Mouse (Mus musculus): ENCODE measurements around the gene Fli1.

Fli1 gene

DNA sequence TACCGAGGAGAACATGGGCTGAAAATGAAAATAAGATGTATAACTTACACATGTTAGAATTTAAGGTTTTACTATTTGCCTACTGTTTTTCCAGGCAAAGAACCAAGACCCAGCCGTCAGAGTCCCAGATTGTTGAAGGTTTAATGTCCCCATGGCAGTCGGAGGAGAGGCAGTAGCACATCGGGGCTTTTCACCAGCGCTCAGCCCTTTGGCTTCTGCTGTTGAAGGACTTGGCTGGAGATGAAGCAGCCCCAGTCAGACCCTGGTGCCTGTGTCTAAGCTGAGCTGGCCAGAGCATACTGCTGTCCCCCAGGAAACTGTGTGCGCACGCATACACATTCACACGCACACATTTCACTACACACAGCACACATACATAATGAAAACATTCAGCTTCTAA lies 75.2 kb downstream of the Fli1 start:
- no peak for DNase-seq (ENCODE audit: low spot score)

DNA sequence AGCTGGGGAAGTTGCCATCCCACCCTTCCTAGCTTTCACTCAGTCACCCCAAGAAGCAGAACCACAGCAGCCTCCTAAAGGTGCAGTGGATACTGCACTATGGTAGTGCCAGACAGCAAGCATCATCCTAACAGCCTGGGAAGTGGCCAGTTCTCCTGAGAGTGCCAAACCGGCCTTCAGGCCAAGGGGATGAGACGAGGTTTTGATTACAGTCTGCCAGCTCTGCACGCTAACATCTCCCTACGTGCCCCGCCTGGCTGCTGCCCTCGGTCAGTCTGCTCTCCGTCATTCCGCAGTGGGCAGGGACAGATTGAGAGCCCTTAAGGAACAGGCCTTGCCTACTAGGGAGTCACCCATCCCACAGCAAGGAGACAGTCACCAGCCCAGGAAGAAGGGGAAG lies 75.8 kb downstream of the Fli1 start:
- peak; percentile 32 for DNase-seq (ENCODE audit: low spot score)

DNA sequence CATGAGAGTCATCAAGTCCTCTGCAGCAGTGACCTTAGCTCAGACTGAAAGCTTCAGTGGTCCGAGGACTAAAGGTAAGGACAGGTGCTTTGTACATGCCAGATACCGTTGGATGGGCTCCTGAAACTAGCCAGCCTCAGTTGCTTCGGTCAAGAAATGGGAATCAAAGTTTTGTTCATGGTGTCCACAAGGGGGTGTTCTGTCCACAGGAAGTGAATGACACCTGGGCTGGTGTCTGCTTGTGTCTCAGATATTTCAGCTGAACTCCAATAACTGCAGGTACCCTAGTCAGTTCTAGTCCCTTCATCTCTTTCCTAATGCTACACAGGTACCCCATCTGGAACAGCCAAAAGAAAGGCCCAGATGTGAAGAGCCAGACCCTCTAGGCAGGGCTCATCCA lies 86.0 kb downstream of the Fli1 start:
- no peak for DNase-seq (ENCODE audit: low spot score)

DNA sequence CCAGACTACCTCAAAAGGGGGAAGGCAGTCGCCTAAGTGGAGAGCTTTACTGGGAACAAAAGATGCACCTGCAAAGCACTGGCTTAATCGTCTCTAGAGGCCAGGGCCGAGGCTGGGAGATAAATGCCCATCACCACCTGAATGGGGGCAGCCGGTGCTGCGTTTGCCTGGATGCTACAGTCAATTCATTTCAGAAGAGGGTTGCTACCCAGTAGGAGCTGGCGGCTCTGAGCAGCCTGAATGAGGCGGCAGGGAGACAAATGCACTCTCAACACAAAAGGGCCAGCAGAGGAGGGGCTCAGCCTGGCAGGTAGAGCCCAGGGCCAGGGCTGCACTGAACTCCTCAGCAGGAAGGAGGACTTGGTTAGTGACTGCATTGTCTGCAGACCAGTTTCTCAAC lies 92.5 kb downstream of the Fli1 start:
- no peak for DNase-seq (ENCODE audit: low spot score)

DNA sequence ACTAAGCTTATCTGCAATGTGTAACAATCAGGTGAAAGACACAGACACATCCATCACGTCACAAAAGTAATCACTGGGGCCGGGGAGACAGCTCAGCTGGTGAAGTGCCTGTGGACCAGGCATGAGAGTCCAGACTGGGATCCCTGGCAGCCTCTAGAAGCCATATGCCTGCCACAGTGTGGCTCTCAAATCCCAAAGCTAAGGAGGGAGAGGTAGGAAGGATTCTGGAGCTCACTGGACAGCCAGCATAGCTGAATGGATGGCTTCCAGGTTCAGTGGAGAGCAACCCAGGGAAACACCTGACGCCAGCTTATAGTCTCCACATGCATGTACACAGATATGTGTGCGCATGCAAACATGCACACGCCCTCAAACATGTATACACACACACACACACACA lies 93.9 kb downstream of the Fli1 start:
- DNase-seq (ENCODE audit: low spot score): no peak

DNA sequence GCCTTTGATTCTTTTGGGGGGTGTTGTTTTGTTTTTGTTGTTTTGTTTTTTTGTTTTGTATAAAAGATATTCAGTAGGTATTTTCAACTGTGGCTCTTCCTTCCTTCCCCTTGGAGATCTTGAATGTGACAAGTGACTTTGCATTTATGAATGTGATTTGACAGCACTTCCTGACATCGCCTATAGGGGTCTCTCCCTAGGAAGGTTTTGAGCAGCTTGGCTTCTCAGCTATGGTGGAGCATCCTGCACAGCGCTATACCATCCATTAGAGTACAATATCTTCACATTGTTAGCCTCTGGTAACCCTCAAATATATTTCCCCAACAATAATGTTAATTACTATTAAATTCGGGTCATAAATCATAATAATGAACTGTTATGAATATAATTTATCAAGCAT lies 96.9 kb downstream of the Fli1 start:
- DNase-seq (ENCODE audit: low spot score): no peak

DNA sequence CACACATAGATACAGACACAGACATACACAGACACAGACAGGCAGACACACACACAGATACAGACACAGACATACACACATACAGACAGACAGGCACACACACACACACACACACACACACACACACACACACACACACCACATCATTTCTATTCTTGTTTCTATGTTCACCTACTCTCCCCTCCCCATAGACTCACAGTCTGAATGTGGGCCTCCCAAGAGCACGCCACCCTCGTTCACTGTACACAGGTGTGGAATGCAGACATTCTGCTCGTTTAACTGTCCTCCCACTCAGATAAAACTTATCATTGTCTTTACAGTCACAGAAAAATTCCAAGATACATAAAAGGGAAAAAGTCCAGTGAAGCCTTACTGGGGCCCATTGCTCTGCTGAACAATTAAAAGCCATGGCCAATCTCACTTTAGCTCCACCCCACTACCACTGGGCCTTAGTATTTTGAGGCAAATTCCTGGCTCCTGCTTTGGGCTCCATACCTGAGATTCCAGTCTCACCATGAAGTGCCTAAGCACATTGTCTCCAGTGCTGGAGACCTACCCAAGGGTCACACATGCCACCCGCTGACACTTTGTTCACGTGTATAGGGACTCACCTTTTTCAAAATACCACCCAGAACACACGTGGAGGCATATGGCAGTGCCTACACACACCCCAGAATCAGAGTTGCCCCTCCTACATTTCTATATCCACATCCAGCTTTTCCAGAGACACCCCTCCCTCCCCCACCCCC lies 98.0 kb downstream of the Fli1 start:
- no peak for DNase-seq (ENCODE audit: low spot score)

DNA sequence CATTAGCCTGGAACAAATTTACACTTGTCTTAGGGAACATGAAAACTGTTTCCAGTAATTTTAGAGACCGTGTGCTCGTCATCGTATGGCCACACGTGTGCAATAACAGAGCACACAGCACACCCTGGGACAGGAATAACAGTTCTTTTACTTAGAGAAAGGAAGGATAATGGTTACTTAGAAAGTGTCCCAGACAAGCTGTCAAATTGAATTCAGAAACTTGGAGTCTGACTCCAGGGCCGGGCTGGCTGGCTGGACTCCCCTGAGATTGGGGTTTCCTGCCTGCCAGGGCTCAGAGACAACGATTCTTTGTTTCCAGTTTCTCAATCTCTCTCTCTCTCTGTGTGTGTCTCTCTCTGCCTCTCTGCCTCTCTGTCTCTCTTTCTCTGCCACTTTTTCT lies 98.8 kb downstream of the Fli1 start:
- DNase-seq (ENCODE audit: low spot score): no peak

DNA sequence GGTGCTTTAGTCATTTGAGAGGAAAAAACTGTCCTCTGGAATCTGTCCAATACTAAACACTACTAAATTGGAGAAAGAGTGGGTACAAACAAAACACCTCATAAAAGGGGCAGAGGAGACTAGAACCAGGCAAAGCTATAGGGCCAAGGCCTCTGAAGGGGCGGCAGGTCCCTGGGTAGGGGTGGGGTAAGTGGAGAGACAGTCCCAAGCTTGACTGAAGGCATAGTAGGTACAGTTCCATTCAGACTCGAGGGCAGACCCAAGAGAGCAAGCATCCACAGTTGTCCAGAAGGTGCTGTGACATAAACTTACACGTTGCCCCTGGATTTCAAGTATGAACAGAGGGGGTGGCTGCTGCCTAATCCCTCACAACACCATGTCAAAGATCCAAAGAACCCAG lies 99.5 kb downstream of the Fli1 start:
- no peak for DNase-seq (ENCODE audit: low spot score)

DNA sequence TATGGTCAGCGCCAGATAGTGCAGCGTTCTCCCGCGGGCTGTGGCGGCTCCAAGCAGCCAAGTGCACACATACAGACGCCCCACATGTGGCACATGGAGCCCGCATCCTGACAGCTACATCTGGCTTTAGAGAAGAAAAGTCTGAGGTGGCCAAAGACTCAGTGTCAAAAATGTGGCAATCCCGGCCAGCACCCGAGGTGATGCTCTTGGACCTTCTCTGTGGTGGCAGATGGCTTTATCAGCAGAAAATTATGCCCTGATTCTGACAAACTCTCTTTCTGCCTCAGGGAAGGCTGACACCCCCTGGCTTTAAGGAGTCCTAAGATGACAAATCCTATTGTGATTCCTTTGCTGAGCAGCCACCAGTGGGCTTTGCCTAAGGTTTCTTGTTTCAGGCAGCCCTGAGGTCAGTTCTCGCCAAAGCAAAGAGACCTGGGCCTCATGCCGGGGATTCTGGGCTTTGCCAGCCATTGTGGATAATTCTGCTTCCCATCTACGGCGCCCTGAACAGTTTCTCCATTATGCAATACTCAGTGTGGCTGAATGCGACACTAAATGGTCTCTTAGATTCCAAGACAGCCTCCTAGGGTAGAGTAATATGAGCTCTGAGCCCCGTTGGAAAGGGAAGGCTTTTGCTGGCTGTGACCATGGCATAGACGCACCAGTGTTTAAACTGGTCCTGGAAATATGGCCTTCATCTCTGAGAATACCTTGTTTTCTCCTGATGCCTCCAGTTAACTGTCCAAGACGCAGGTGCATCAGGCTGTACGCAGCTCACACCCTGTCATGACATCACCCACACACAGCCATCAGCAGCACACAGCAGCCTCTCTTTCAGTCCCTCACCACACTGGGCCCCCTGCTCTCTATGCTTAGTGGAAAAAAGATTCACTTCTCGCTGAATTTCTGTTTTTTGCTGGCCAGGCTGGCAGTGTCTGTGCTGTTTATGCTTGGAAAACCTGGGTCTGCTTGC lies 108.1 kb downstream of the Fli1 start:
- DNase-seq (ENCODE audit: low spot score): no peak

DNA sequence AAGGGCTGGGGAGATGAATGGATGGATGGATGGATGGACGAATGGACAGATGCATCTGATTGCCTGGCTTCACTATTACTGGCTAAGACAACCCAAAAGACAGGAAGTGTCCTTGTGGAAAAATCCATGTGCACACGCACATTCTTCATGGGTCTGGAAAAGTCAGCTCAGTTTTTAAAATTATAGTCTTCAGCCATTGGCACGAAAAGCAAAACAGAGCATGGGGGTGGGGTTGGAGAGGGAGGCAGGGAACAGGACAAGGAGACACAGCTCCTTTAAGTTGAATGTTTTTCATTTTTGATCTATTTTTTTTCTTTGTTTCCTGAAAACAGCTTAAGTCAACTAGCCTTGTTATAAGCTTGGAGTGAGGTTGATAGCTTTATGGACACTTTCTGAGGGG lies 111.6 kb downstream of the Fli1 start:
- no peak for DNase-seq (ENCODE audit: low spot score)

DNA sequence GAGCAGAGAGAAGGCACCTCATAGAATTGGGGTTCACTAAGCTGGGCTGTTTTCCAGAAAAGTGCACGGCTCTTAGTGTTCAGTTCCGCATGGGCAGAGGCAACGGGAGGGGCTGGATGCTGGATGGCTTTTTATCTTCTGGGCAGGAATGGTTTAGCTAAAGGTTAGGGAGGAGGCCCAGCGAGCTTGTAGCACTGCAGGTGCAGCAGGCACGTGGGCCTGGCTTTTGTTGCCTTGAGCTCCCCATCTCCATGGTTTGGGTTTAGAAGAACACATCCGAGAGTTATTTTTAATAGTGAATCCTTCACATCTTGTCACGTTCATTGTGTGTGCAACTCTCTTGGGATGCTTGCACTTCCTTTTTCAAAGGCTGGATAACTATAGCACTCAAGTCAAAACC lies 117.3 kb downstream of the Fli1 start:
- DNase-seq (ENCODE audit: low spot score): no peak

DNA sequence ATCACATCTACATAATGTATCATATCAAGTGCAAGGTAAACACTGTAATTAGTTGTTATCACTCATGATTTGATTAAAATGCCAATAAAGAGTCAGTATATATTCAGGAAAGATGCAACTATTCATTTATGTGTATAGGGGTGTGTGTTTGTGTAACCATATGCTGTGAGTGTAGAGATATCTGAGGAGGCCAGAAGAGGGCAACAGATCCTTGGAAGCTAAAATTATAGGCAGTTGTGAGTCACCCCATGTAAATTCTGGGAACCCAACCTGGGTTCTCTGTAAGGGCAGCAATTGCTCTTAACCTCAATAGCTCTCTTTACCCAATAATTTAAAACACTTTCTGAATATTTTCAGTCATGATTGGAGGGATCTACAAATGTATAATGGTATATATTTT lies 122.0 kb downstream of the Fli1 start:
- no peak for DNase-seq (ENCODE audit: low spot score)

DNA sequence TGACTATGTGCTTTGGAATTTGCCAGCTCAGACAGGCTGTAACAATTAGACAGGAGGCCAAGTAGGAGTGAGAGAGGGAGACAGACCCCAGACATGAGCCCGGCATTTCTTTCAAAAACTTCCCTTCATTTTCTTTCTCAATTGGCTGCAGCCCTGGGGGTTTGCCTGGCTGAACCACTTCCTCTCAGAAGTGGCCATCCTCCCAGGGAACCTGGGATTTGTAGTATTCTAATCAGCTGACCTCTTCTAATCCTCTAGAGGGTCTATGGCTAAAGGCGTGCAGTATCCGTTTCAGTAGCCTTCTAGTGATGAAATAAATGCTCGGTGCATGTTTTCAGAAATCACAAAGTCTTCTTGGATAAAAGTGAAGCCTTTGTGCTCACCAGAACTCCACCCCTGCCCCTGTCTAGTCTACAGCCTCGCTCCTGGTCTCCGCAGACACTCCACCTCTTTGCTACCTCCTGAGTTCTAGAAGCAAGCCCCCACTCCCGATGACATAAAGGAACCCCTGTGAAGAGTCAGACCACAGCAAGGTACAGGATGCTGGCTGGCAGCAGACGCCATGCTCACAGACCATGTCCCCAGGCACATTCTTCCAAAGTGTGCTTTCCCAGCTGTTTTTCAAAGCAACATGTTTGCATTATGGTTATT lies 125.1 kb downstream of the Fli1 start:
- no peak for DNase-seq (ENCODE audit: low spot score)

DNA sequence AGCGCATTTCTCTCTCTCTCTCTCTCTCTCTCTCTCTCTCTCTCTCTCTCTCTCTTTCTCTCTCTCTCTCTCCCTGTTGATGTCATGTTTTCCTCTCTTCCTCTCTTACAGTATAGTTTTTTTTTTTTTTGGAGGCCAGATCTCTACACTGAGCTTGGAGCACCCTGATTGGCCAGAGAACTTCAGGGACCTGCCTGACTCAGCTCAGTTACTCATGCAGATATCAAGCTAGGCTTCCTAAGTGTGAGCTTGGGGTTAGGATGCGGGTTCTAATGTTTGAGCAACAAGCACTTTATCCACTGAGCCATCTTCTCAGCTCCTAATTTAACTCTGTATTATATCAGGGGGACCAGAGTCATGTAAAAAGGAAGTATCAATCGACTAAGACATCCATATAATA lies 126.7 kb downstream of the Fli1 start:
- DNase-seq (ENCODE audit: low spot score): no peak

DNA sequence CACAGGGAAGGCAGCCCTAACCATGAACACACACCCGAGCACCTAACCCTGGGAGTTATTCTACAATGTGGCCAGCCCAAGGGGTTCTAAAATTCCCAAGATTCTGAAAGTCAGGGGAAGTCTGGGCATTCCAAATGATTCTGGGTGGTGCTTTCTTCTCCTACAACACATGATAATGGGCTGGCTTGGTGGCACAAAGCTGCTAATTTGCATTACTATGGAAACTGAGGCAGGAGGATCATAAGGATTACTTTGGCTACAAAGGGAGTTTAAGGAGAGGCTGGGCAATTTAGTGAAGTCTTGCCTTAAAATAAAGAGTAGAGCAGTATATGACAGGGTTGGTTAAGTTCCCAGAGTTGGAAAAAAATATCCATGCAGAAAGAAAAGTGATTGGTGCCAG lies 127.7 kb downstream of the Fli1 start:
- DNase-seq (ENCODE audit: low spot score): no peak

DNA sequence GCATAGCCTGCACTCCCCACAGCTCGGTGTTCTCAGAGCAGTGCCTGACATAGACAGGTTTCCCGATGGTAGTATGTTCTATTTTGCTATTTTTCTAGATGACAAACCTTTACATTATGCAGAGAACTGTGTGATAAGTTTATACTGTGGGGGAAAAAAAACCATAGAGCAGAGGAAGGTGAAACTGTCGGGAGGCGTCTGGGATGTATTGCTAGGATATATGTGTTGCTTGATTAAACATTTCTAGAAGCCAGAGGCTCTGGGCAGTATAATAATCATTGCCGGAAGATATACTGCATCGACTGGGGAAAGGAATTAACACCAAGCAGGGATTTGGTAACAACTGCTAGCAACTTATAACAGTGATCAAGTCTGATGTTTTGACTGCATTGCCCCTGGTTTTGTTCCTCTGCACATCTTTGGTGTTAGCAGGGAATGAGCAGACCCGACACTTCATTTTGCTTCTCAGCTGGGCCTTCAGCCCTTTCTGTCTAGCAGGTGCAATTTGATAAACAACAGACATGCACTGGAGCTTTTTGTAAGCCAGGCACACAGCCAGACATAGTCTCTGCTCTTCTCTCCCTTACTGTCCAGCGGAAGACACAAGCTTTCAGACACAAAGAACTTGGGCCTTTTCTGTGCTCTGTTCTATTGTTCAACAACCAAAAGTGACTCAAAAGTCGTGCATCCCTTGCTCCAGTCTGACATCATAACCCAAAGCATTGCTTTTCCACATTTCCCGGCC lies 129.7 kb downstream of the Fli1 start:
- no peak for DNase-seq (ENCODE audit: low spot score)

DNA sequence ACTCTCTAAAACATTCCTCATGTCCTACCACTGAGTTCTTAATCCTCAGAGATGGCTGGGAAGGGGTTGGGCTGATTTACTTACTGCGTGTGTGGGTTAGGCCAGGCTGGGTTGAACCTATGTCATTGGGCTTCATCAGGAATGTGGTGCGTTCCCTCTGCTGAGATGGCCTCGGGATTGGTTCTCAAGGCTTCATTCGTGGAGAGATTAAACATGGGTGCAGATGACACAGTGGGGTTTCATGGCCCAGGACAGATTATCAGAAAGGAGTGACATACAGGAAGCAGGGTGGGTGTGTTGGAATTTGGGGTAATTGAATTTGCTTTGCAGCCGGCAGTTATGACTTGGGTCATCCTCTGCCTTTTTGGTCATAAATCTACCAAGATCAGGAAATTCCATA lies 131.2 kb downstream of the Fli1 start:
- DNase-seq (ENCODE audit: low spot score): no peak

DNA sequence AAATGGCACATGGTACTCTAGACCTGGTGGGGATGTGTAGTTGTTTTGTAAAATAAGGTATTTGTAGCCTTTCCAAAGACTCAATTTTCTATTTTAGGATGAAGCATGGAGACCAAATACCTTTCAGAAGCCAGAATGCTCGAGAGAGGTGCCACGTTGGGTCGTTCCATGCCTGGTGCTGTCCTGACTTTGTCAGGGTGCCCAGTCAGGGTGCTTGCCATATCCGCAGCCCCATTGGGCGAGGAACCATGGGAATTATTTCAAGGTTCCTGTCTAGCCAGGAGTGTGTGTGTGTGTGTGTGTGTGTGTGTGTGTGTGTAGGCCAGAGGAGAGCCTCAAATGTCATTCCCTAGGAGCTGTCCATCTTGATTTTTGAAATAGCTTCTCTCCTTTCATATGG lies 132.0 kb downstream of the Fli1 start:
- no peak for DNase-seq (ENCODE audit: low spot score)

DNA sequence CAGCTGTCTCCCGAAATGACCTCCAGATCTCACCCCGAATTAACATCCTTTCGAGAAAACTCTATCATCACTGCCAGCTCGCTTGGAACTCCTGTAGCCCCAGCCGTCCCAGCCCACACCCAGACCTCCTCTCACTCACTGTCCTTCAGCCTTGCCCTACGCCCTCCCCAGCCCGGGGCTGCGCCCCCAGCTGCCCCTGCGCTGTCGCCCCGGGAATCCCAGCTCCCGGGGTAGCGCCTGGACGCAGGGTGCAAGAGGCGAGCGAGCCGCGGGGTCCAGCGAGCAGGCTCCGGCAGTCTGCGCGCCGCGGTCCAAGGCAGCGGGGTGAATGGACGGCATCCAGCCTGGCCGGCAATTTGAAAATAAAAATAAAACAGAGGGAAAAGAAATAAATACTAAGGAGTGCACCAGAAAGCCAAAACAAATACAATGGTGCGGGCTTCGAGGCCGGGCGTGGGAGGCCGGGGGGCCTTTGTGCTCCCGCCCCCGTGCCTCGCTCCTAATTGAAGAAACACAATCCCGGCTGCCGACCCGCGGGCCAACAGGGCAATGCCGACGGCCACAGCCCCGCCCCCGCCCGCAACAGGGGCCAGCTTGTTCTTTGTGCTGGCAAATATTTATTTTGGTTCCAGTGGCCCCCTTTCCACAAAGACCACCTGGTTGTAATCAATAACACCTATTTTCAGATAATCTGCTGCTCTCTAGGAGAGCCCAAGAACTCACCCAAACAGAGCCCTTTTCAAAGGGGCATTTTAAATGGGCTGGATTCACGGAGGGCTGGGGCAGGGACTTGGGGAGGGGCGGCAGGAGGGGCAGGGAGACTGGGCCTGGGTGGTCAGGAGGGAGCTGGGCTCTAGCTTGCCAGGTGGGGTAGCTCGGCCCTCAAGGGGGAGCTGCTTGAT lies 133.3 kb downstream of the Fli1 start:
- DNase-seq (ENCODE audit: low spot score): no peak

DNA sequence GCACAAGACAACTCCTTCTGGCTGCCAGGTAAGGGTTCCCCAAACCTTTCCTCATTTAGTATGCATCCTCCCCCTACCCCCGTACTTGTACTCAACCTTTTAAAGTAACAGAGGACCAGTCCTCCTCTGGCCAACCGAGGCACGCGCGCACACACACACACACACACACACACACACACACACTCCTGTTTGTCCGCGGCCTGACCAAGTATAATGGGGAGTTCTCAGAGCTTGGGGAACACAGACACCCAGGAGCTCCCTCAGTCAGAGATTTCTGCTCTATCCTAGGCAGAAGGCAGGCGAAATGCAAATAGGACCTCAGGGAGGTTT lies 134.0 kb downstream of the Fli1 start:
- no peak for DNase-seq (ENCODE audit: low spot score)

Measured in urinary bladder, postnatal 14 days (tissue).